Mouse (Mus musculus) G1E (cell line): Measurements from ENCODE around the gene Pars2.

Experiments
- CTCF ChIP-seq: IDR thresholded peaks from 2 replicates; pipeline ENCODE4 v1.5.1; 2012; ENCODE audit warnings: low read depth, low read length, inconsistent platforms, mixed read lengths
- GATA1 ChIP-seq: IDR thresholded peaks from 2 replicates; pipeline ENCODE4 v1.6.1; 2012; ENCODE audit warnings: borderline replicate concordance, low read length, inconsistent platforms, mixed read lengths
- GATA2 ChIP-seq: IDR thresholded peaks from 2 replicates; pipeline ENCODE4 v1.6.1; 2012; ENCODE audit warnings: low read depth, low read length, inconsistent platforms, borderline replicate concordance
- POLR2AphosphoS5 ChIP-seq: IDR thresholded peaks from 2 replicates; pipeline ENCODE4 v1.6.1; 2012; ENCODE audit warnings: low read depth, low read length, inconsistent platforms; ENCODE audit not compliant: insufficient replicate concordance
- TAL1 ChIP-seq: conservative IDR thresholded peaks from 2 replicates; pipeline ENCODE4 v1.6.1; 2012; ENCODE audit warnings: low read depth, low read length, inconsistent platforms, mixed read lengths

DNA sequence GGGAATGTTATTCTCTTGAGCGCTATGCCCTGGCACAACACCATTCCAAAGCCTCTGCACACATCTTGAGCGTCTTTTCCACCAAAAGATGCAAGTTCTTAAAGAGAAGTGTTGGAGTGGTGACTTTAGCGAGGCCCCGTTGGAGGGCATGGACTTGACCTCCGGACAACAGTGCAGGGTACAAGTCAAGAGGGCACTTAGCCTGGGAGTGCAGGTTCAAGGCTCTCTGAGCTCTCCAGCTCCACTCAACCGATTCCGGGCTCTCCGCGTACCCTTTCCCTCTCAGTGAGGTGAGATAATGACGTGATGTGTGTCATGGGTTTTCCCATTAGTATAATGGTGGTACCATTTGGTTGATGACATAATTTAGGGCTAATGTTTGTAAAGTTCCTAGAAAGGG is 26.6 kb upstream of the Pars2 start:
- TF ChIP-seq CTCF (no peak), GATA1 (no peak), TAL1 (no peak), POLR2AphosphoS5 (no peak), GATA2 (no peak)
